Mouse (Mus musculus) left cerebral cortex, adult 9 months (tissue): ENCODE results near the gene Phb.

Source experiments
- DNase-seq, 2 experiments: peaks; one replicate each; pipeline ENCODE4 v3.0.0; 2022; ENCODE audit warnings: low spot score in 2 of 2

The Phb gene

GRCm38 (mm10) chr11:95712085-95712562 is 45.4 kb downstream of the Phb start:
- DNase-seq: peak in 1 of 2 experiments; percentile 37

- peak; percentile 59 to 75 for DNase-seq
Observed at GRCm38 (mm10) chr11:95712563-95713224, 45.9 kb downstream of the Phb start, which contains the start of gene Zfp652. Gene Zfp652, plus strand, starts transcription at chr11:95712673.

GRCm38 (mm10) chr11:95713225-95713810 is 46.6 kb downstream of the Phb start:
- DNase-seq: peak in 1 of 2 experiments; percentile 53

GRCm38 (mm10) chr11:95713811-95714241 is 47.1 kb downstream of the Phb start:
- no peak for DNase-seq

- no peak for DNase-seq
Observed at GRCm38 (mm10) chr11:95714411-95714810, 47.7 kb downstream of the Phb start.

- DNase-seq: peak in 1 of 2 experiments; percentile 41
Observed at GRCm38 (mm10) chr11:95716136-95716535, 49.4 kb downstream of the Phb start.

- no peak for DNase-seq
Observed at GRCm38 (mm10) chr11:95719356-95719755, 52.6 kb downstream of the Phb start.

GRCm38 (mm10) chr11:95723287-95723686 is 56.5 kb downstream of the Phb start, which contains the start of gene B130006D01Rik:
Gene B130006D01Rik, plus strand, starts transcription at chr11:95723587.
- DNase-seq: no peak

GRCm38 (mm10) chr11:95724466-95724865 is 57.7 kb downstream of the Phb start:
- DNase-seq: no peak

- DNase-seq: no peak
Observed at GRCm38 (mm10) chr11:95726156-95726555, 59.4 kb downstream of the Phb start.

- no peak for DNase-seq
Observed at GRCm38 (mm10) chr11:95727947-95728346, 61.2 kb downstream of the Phb start.

GRCm38 (mm10) chr11:95728916-95729907 is 62.5 kb downstream of the Phb start:
- no peak for DNase-seq
